Mouse (Mus musculus): ENCODE measurements at regions not wholly inside any gene's neighbourhood (a gene's known extent, or its start where the extent isn't known, plus 50 kb on each side); places are given as distances from the start of the nearest gene placed in this dataset.

DNA sequence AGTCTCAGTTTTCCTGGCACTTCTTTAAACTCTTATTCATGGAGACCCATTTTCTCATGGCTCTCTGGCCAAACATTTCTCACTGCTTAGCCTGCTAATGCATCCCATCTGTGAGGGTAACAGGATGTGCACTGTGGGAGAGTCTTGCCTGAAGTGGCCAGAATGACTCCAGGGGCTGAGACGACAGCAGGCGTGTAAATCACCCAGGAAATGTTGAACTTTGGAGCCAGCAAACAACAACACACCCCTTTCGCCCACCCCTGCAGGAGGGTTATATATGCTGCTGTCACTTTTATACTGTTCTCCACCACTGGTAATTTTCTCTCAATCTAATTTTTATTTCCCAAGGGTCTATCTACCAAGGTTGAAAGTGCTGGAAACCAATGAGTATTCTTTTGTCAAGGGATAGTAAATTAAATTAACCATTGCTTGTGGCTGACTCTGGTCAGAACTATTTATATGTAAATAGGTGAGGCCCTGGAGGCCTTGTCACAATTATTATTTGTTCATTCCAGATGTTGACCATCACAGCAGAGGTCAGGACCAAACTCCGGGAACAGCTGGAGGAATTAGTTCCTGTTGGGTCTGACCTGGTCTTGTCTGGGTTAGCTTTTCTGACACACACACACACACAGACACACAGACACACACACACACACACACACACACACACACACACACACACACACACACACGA is 378.2 kb downstream of the Nucb2 start:
- no peak for TF ChIP-seq POLR2A (IDR thresholded peaks at IDR 0.05; ENCODE audit: borderline replicate concordance, extremely low read depth, low read depth, low read length)
- no peak for TF ChIP-seq CTCF (IDR thresholded peaks at IDR 0.05; ENCODE audit: insufficient read depth, low read length)

Data from lung, adult 2 months (tissue).